Mouse (Mus musculus): ENCODE results near the gene Nisch.

GRCm38 (mm10) chr14:31171386-31171785, 45.4 kb downstream of the Nisch start:
- TF ChIP-seq CTCF (IDR thresholded peaks at IDR 0.05; ENCODE audit: borderline replicate concordance, insufficient read depth, low read depth, low read length): no peak
- TF ChIP-seq POLR2A (IDR thresholded peaks at IDR 0.05; ENCODE audit: borderline replicate concordance, insufficient read depth, low read length): no peak
